Mouse (Mus musculus) embryonic facial prominence, embryonic 14.5 days (tissue): ENCODE data around the gene Cers1. TPM values are rescaled to one million over a fixed set of nuclear protein-coding genes. Genes with fewer than 3 reads are reported as not detected.

ENCODE experiments used
- ATAC-seq: fragments of 200-750 bp; cut with Nextera tagmentation; 2 replicates; pipeline ENCODE4 v1.8.0; 2017; ENCODE audit warnings: low read depth, moderate number of reproducible peaks, moderate TSS enrichment
- DNase-seq: peaks from one replicate; pipeline ENCODE4 v3.0.0-alpha.2; 2015; ENCODE audit warnings: low spot score
- H3K27ac ChIP-seq: fragments of 300-500 bp; sonication (generic); replicated peaks from 2 replicates; pipeline ENCODE4 v1.5.1; 2014; ENCODE audit warnings: low read depth, mild to moderate bottlenecking, low read length, moderate library complexity
- H3K27me3 ChIP-seq: fragments of 300-500 bp; sonication (generic); replicated peaks from 2 replicates; pipeline ENCODE4 v1.6.1; 2014; ENCODE audit warnings: low read length; ENCODE audit not compliant: control insufficient read depth, insufficient read depth
- H3K36me3 ChIP-seq: fragments of 300-500 bp; sonication (generic); 2 replicates; pipeline ENCODE4 v1.6.1; 2014; ENCODE audit warnings: low read length, mixed read lengths; ENCODE audit not compliant: control insufficient read depth, insufficient read depth
- H3K4me1 ChIP-seq: fragments of 300-500 bp; sonication (generic); 2 replicates; pipeline ENCODE4 v1.6.1; 2014; ENCODE audit warnings: antibody characterized with exemption, low read length; ENCODE audit not compliant: control insufficient read depth, insufficient read depth
- H3K4me2 ChIP-seq: fragments of 300-500 bp; sonication (generic); 2 replicates; pipeline ENCODE4 v1.6.1; 2014; ENCODE audit warnings: low read depth, mild to moderate bottlenecking, low read length, moderate library complexity, mixed read lengths
- H3K4me3 ChIP-seq: fragments of 300-500 bp; sonication (generic); 2 replicates; pipeline ENCODE4 v1.5.1; 2014; ENCODE audit warnings: low read depth, mild to moderate bottlenecking, low read length
- H3K9ac ChIP-seq: fragments of 300-500 bp; sonication (generic); 2 replicates; pipeline ENCODE4 v1.6.1; 2014; ENCODE audit warnings: low read depth, mild to moderate bottlenecking, low read length, moderate library complexity, mixed read lengths
- H3K9me3 ChIP-seq: fragments of 300-500 bp; sonication (generic); 2 replicates; pipeline ENCODE4 v1.6.1; 2016; ENCODE audit warnings: low read length; ENCODE audit not compliant: control insufficient read depth
- whole genome bisulfite sequencing: fragments of 180-500 bp; shearing (Covaris S2); extraction: QIAGEN DNeasy Blood & Tissue Kit; methylation state at CpG from one replicate; pipeline ENCODE4 v1.1.7; 2014; 5-methylcytosine and 5-hydroxymethylcytosine counted together
- polyA plus RNA-seq: library from polyadenylated mRNA; unstranded; fragments of >200 nt; fragmentation: Nextera tagmentation; extraction: Ambion mirVana; gene quantifications from 2 replicates; pipeline ENCODE4 v1.2.1, GENCODE M21; 2014

The Cers1 gene
- polyA plus RNA-seq, 1 experiment from 2014 or later: 10.0 TPM

DNA sequence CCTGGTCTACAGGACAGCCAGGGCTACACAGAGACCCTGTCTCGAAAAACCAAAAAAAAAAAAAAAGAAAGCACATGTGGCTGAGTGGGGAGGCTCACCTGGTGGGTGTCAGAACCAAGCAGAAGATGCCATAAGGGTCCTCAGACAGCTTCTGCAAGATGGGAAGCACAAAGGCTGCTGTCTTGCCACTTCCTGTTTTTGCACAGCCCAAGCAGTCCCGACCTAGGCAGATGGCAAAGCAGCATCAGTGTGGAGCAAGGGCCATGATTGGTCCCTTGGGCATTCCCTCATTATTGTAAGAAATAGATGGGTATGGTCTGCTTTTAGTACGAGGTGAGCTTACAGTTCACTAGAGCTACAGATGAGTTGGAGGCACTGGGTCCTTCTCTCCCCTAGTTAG, 14.7 kb upstream of the Cers1 start:
- H3K4me1 ChIP-seq: peaks cover 15% of the 10 kb centered on the region
- no peak overlapping the region for H3K4me2 ChIP-seq
- no peak overlapping the region for H3K27ac ChIP-seq
- H3K27me3 ChIP-seq: no peaks in the 10 kb centered on the region
- H3K9ac ChIP-seq: no peak overlapping the region
- peaks cover 60% of the 10 kb centered on the region for H3K36me3 ChIP-seq
- no peaks in the 10 kb centered on the region for H3K9me3 ChIP-seq
- 70% methylated on average over 3 of the region's 3 CpGs for WGBS
- DNase-seq (no peak), ATAC-seq (no peak)
- no peak overlapping the region for H3K4me3 ChIP-seq

GRCm38 (mm10) chr8:70302358-70302890, 13.2 kb upstream of the Cers1 start, which contains the start of the genes Ddx49 and Cope:
Ddx49 (minus strand) TSS chr8:70302489.
Cope (plus strand) TSS chr8:70302518.
- peaks cover 15% of the 10 kb centered on the region for H3K4me1 ChIP-seq
- H3K36me3 ChIP-seq: peaks cover 60% of the 10 kb centered on the region
- WGBS: under 1% methylated on average over 40 of the region's 40 CpGs
- H3K9me3 ChIP-seq: no peaks in the 10 kb centered on the region
- H3K9ac ChIP-seq: peak within 1 kb of the TSS; percentile 82
- peak; percentile 97 for DNase-seq
- peak within 1 kb of the TSS; percentile 76 for H3K4me3 ChIP-seq
- peak within 1 kb of the TSS; percentile 83 for H3K27ac ChIP-seq
- peak; percentile 95 for ATAC-seq
- H3K4me2 ChIP-seq: peak within 1 kb of the TSS; percentile 87
- H3K27me3 ChIP-seq: no peaks in the 10 kb centered on the region

DNA sequence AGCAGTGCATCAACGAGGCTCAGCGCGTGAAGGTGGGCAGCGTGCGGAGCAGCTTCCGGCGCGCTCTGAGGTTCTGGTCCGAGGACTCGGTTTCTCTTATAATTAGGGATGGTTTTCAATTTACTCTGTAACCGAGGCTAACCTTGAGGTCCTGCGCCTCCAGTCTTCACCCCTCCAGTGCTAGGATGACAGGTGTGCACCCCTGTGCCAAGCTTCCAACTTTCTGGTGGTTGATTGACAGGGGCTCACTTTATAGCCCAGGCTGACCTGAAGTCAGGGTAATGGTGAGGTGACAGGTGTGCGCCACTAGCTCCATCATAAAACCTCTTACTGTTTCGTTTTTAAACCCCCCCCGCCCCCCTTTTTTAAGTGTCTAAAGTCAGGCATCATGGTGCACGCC, 12.7 kb upstream of the Cers1 start:
- Histone ChIP-seq H3K9ac (peak overlapping the region; percentile 82), H3K4me1 (peaks cover 15% of the 10 kb centered on the region), H3K27me3 (no peaks in the 10 kb centered on the region), H3K4me3 (peak overlapping the region; percentile 76), H3K4me2 (peak overlapping the region; percentile 87), H3K36me3 (peaks cover 60% of the 10 kb centered on the region), H3K9me3 (no peaks in the 10 kb centered on the region), H3K27ac (peak overlapping the region; percentile 83)
- DNase-seq (no peak), ATAC-seq (no peak; the same call in 1 of the 2 replicates)
- 5% methylated on average over 16 of the region's 16 CpGs for whole genome bisulfite sequencing

DNA sequence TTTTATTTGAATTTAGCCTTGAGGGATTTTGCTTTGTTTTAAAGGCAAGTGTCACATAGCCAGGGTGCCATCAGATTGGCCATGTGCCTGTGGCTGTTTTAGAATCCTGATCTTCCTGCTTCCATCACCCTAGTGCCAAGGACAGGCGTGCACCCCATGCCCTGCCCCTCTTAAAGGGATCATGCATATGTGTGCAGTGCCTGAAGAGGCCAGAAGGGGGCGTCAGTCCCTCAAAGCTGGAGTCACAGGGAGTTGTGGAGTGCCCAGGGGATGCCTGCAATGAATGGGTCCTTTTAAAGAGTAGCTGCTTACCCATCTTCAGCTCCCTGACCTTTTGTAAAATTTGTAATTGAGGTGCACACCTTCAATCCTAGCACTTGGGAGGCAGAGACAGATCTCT, 6.3 kb upstream of the Cers1 start:
- DNase-seq (no peak), ATAC-seq (no peak)
- Histone ChIP-seq H3K36me3 (peaks cover 93% of the 10 kb centered on the region), H3K27me3 (no peaks in the 10 kb centered on the region), H3K4me3 (no peak overlapping the region), H3K4me1 (no peaks in the 10 kb centered on the region), H3K9me3 (no peaks in the 10 kb centered on the region), H3K4me2 (no peak overlapping the region), H3K9ac (no peak overlapping the region), H3K27ac (no peak overlapping the region)
- WGBS: 35% methylated on average over 2 of the region's 2 CpGs

- H3K27me3 ChIP-seq: no peaks in the 10 kb centered on the region
- H3K9ac ChIP-seq: no peak overlapping the region
- H3K9me3 ChIP-seq: no peaks in the 10 kb centered on the region
- WGBS: 71% methylated on average over 2 of the region's 2 CpGs
- H3K4me3 ChIP-seq: no peak overlapping the region
- peaks cover 20% of the 10 kb centered on the region for H3K4me1 ChIP-seq
- DNase-seq (no peak), ATAC-seq (no peak)
- H3K4me2 ChIP-seq: no peak overlapping the region
- peaks cover 52% of the 10 kb centered on the region for H3K36me3 ChIP-seq
- no peak overlapping the region for H3K27ac ChIP-seq
These were observed 2.2 kb upstream of the Cers1 start for GRCm38 (mm10) chr8:70313399-70313798.

GRCm38 (mm10) chr8:70316511-70317504, 1.2 kb downstream of the Cers1 start:
- Histone ChIP-seq H3K36me3 (peaks cover 26% of the 10 kb centered on the region), H3K27ac (peak overlapping the region; percentile 75), H3K9ac (peak overlapping the region; percentile 74), H3K4me1 (peaks cover 20% of the 10 kb centered on the region), H3K27me3 (no peaks in the 10 kb centered on the region), H3K9me3 (no peaks in the 10 kb centered on the region), H3K4me3 (peak overlapping the region; percentile 65), H3K4me2 (peak overlapping the region; percentile 80)
- peak; percentile 87 for ATAC-seq
- DNase-seq: peak; percentile 97
- 8% methylated on average over 14 of the region's 15 CpGs for WGBS

- 77% methylated on average over 5 of the region's 5 CpGs for WGBS
These were observed 2.3 kb downstream of the Cers1 start for GRCm38 (mm10) chr8:70317872-70318271.

DNA sequence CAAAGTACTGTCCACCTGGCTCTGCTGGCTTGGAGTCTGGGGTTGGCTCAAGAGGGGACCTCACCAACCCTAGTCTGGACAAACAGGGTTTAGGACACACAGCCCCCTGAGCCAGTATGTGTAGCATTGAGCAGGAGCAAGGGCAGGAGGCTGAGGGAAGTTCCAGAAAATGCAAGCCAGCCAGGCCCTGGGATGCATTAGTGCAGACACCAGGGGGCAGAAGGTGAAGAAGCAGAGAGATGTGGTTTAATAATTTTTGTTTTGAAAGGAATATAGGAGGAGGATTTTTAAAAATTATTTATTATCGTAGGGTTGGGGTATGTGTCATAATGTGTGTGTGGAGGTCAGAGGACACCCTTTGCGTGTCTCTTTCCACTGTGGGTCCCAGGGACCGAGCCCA, 8.1 kb downstream of the Cers1 start:
- no peak overlapping the region for H3K4me3 ChIP-seq
- no peak overlapping the region for H3K27ac ChIP-seq
- no peaks in the 10 kb centered on the region for H3K4me1 ChIP-seq
- ATAC-seq: no peak
- H3K36me3 ChIP-seq: peaks cover 44% of the 10 kb centered on the region
- H3K27me3 ChIP-seq: no peaks in the 10 kb centered on the region
- no peak overlapping the region for H3K4me2 ChIP-seq
- DNase-seq: no peak
- no peaks in the 10 kb centered on the region for H3K9me3 ChIP-seq
- WGBS: 86% methylated on average over 3 of the region's 3 CpGs
- H3K9ac ChIP-seq: no peak overlapping the region

More at GRCm38 (mm10) chr8:70317872-70318271, 2.3 kb downstream of the Cers1 start:
- Histone ChIP-seq H3K36me3 (peaks cover 23% of the 10 kb centered on the region), H3K4me3 (no peak overlapping the region), H3K9ac (no peak overlapping the region), H3K9me3 (no peaks in the 10 kb centered on the region), H3K4me1 (peaks cover 20% of the 10 kb centered on the region), H3K27me3 (no peaks in the 10 kb centered on the region), H3K4me2 (no peak overlapping the region; the same call in 1 of the 2 replicates), H3K27ac (no peak overlapping the region; the same call in 1 of the 2 replicates)
- no peak for DNase-seq
- ATAC-seq: no peak
